ENCODE assay signal across 8 mouse cellular contexts in the genomic region with DNA sequence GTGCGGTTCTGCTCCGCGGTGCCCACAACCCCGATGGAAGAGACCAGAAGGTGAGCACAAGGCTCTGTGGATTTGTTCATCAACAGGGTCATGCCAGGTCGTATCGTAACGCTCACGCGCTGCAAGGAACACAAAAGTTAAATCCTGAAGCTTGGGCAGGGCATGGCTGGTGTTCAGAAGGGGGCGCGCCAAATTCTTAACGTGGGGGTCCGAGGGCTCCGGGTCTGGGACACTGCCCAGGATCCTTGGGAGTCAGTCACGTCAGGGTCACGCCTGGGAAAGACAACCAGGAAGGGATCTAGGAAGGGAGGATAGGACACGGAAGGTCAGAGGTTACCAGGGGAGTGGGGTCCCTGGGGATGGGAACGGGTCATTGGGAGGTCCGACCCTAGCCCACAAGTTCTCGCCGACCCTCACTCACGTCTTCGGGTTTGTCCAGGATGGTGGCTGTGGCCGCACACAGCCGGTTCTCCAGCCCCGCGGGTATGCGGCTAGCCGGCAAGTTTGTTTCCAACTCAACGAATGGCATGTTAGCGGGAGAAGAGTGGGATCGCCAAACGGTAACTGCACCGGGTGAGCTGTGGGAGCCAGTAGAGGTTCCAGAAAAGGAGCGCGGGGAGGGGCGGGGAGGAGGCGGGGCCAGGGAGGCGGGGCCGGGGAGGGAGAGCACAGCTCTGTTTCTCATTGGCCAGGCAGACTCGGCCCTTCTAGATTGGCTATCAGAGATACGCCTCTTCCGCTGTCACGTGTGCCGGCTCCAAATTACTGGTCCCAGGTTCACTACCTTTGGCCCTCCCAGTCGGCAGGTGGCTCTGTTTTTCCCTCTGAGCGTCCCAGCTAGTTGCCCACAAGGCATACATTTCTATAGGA. TPM values are rescaled to one million over a fixed set of nuclear protein-coding genes. Genes with fewer than 3 reads are reported as not detected.
A peak's percentile ranks its signal among the peaks of the same experiment; 100 is the strongest.
DNase-seq lines count a peak whose midpoint lies in the region; ATAC-seq lines count a peak whose summit lies in the region.

TSS of gene Ddt (minus strand) at position 620 of the 870 bp plus-strand sequence.

- whole genome bisulfite sequencing in hindbrain, embryonic 11.5 days, result under 1% methylated on average over 47 of the region's 47 CpGs

- peak; percentile 97 for ATAC-seq in hindbrain, embryonic 11.5 days (ENCODE audit: low FRiP score)

- H3K27me3 ChIP-seq in hindbrain, embryonic 11.5 days (ENCODE audit: control insufficient read depth, insufficient read depth, low read length), result no peaks in the 10 kb centered on the region

- peak within 1 kb of the TSS; percentile 51 for H3K9ac ChIP-seq in hindbrain, embryonic 11.5 days (ENCODE audit: low read depth, low read length)

- H3K4me2 ChIP-seq in hindbrain, embryonic 11.5 days (replicated peaks; ENCODE audit: low read depth, low read length), result peak within 1 kb of the TSS; percentile 92

- 0 out of 2 replicates have a peak, but pooled peaks cover 3% of the 10 kb centered on the region for H3K4me1 ChIP-seq in hindbrain, embryonic 11.5 days (replicated peaks; ENCODE audit: control insufficient read depth, insufficient read depth, low read length)

- H3K27ac ChIP-seq in hindbrain, embryonic 11.5 days (ENCODE audit: low read depth, low read length), result no peak within 1 kb of the TSS

- no peaks in the 10 kb centered on the region for H3K36me3 ChIP-seq in hindbrain, embryonic 11.5 days (ENCODE audit: control insufficient read depth, insufficient read depth, low read length)

- peak within 1 kb of the TSS; percentile 52 for H3K4me3 ChIP-seq in hindbrain, embryonic 11.5 days (ENCODE audit: low read depth, low read length)

- H3K9me3 ChIP-seq in hindbrain, embryonic 11.5 days (ENCODE audit: control insufficient read depth, low read length), result no peaks in the 10 kb centered on the region

- peak; percentile 94 for DNase-seq in Muller cell, postnatal 12 days (ENCODE audit: inconsistent ontology term)
- peak; percentile 94 for DNase-seq in cerebellum, adult 9-11 months
- peak; percentile 82 to 86 for DNase-seq in frontal cortex, adult 2 months (ENCODE audit: extremely low spot score in 1 of 2, low spot score in 1 of 2)
- DNase-seq in hindbrain, embryonic 11.5 days (ENCODE audit: low spot score), result peak; percentile 86
- peak; percentile 72 to 82 for DNase-seq in layer of hippocampus, postnatal 14 days (ENCODE audit: low spot score in 2 of 2)
- DNase-seq in lung, postnatal 14 days, result peak; percentile 85
- DNase-seq in retina, embryonic 14.5 days (ENCODE audit: low spot score), result peak; percentile 90
- DNase-seq in thymus, postnatal 4 days, result peak; percentile 91

RNA-seq across cellular contexts. Expression of gene Ddt, which starts in this region (rescaled TPM):
- polyA plus RNA-seq in frontal cortex, adult 2 months (2012; rRNA removed), result 69.6 and 80.8 TPM in 2 replicates
- polyA plus RNA-seq in hindbrain, embryonic 11.5 days (2014; fragmentation: Nextera tagmentation; extraction: Ambion mirVana), result 89.1 and 91.7 TPM in 2 replicates
- total RNA-seq in layer of hippocampus, postnatal 14 days (2021), result 10 to 100 TPM; 37.8 to 42.2 TPM
